Mouse (Mus musculus) heart, embryonic 12.5 days (tissue): ENCODE measurements around the gene Oas1c. TPM values are rescaled to one million over a fixed set of nuclear protein-coding genes. Genes with fewer than 3 reads are reported as not detected.

ENCODE experiments used
- ATAC-seq: fragments of 200-750 bp; cut with Nextera tagmentation; 2 replicates; pipeline ENCODE4 v1.8.0; 2017; ENCODE audit warnings: moderate TSS enrichment, moderate library complexity; ENCODE audit not compliant: insufficient number of reproducible peaks, low FRiP score
- H3K27ac ChIP-seq: fragments of 300-500 bp; sonication (generic); 2 replicates; pipeline ENCODE4 v1.5.1; 2016; ENCODE audit warnings: mild to moderate bottlenecking, moderate library complexity; ENCODE audit not compliant: poor library complexity, severe bottlenecking
- H3K27me3 ChIP-seq: fragments of 300-500 bp; sonication (generic); replicated peaks from 2 replicates; pipeline ENCODE4 v1.6.1; 2016; ENCODE audit warnings: mild to moderate bottlenecking, moderate library complexity
- H3K36me3 ChIP-seq: fragments of 300-500 bp; sonication (generic); 2 replicates; pipeline ENCODE4 v1.6.1; 2016; ENCODE audit warnings: mild to moderate bottlenecking, moderate library complexity
- H3K4me1 ChIP-seq: fragments of 300-500 bp; sonication (generic); replicated peaks from 2 replicates; pipeline ENCODE4 v1.6.1; 2016; ENCODE audit warnings: mild to moderate bottlenecking
- H3K4me2 ChIP-seq: fragments of 300-500 bp; sonication (generic); 2 replicates; pipeline ENCODE4 v1.6.1; 2016; ENCODE audit warnings: mild to moderate bottlenecking, moderate library complexity
- H3K4me3 ChIP-seq: fragments of 300-500 bp; sonication (generic); 2 replicates; pipeline ENCODE4 v1.5.1; 2016; ENCODE audit warnings: mild to moderate bottlenecking
- H3K9ac ChIP-seq: fragments of 300-500 bp; sonication (generic); 2 replicates; pipeline ENCODE4 v1.6.1; 2016; ENCODE audit warnings: mild to moderate bottlenecking, moderate library complexity
- H3K9me3 ChIP-seq: fragments of 300-500 bp; sonication (generic); replicated peaks from 2 replicates; pipeline ENCODE4 v1.6.1; 2016; ENCODE audit warnings: mild to moderate bottlenecking, moderate library complexity
- WGBS: fragments of 180-500 bp; shearing (Covaris S2); methylation state at CpG from one replicate; pipeline ENCODE4 v1.1.7; 2016; 5-methylcytosine and 5-hydroxymethylcytosine counted together
- polyA plus RNA-seq: library from polyadenylated mRNA; unstranded; fragments of >200 nt; fragmentation: Nextera tagmentation; extraction: Ambion mirVana; gene quantifications from 2 replicates; pipeline ENCODE4 v1.2.1, GENCODE M21; 2016

Gene Oas1c
- polyA plus RNA-seq, 1 experiment from 2014 or later: 0.19 TPM

DNA sequence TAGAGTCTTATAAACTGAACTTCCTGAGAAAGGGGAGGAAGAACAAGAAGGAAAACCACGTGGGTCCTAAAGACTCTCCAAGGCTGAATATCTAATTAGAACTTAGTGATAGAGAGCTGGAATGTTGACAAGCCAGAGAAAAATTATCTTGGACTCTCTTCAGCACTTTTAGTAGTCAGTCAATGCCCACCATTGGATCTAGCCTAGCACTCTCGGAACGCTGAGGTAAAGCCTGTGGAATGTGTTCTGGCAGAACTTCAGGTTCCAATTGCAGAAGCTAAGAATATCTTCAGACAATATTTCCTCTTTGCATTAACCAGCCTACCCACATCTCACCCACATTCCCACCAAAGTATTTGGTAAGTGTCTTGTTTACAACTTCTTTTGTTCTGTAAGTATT, 32.4 kb downstream of the Oas1c start:
- Histone ChIP-seq H3K27me3 (0 out of 2 replicates have a peak, but pooled peaks cover 3% of the 10 kb centered on the region), H3K9me3 (0 out of 2 replicates have a peak, but pooled peaks cover 4% of the 10 kb centered on the region), H3K4me3 (no peak overlapping the region), H3K4me1 (peaks cover 37% of the 10 kb centered on the region), H3K9ac (no peak overlapping the region), H3K4me2 (no peak overlapping the region), H3K27ac (no peak overlapping the region), H3K36me3 (no peaks in the 10 kb centered on the region)
- no peak for ATAC-seq
- WGBS: 14% methylated on average over 3 of the region's 3 CpGs

DNA sequence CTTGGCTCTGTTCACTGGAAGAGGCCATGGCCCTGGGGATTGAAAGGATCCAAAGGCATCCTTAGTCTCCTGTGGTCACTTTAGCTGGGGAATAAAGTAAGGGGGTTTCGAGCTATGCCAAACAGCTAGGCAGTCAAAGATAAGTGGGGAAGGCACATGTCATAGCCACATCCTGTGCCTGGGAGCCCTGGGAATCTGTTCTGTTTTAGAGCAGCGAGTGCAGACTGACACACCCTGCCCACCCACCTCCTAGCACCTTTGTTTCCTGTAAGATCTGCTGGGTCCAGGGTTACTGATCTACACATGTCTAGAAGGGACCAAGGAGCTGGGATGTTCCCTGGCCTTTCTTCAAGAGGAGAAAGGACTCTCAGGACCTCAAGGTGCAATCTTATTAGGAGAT, 33.4 kb downstream of the Oas1c start:
- no peak overlapping the region for H3K4me3 ChIP-seq
- no peak overlapping the region for H3K9ac ChIP-seq
- H3K36me3 ChIP-seq: no peaks in the 10 kb centered on the region
- H3K27ac ChIP-seq: no peak overlapping the region
- peaks cover 43% of the 10 kb centered on the region for H3K4me1 ChIP-seq
- 39% methylated on average over 2 of the region's 2 CpGs for WGBS
- no peak overlapping the region for H3K4me2 ChIP-seq
- 0 out of 2 replicates have a peak, but pooled peaks cover 4% of the 10 kb centered on the region for H3K9me3 ChIP-seq
- 0 out of 2 replicates have a peak, but pooled peaks cover 3% of the 10 kb centered on the region for H3K27me3 ChIP-seq
- ATAC-seq: no peak

DNA sequence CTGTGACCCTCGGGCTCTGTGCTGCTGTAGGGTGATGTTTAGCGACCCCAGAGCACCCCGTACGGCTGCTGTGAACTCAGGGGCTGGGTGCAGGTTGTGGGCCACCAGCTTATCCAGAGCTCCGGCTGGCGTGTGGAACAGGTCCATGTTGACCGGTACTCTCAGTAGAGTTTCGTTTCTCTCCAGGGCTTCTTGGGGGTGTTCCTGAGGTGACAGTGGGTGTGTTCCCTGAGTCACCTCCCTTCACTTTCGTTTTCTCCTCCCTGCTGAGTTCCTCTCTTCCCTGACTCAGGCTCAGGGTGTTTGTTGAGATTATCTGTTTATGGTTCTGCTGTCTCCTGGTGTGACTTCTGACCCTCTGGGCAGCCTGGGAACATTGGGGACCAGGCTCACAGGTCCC, 34.8 kb downstream of the Oas1c start, which contains the start of gene Oas3:
Gene Oas3 (minus strand): TSS at position 184 of the 400 bp plus-strand sequence.
- WGBS: 78% methylated on average over 9 of the region's 9 CpGs

DNA sequence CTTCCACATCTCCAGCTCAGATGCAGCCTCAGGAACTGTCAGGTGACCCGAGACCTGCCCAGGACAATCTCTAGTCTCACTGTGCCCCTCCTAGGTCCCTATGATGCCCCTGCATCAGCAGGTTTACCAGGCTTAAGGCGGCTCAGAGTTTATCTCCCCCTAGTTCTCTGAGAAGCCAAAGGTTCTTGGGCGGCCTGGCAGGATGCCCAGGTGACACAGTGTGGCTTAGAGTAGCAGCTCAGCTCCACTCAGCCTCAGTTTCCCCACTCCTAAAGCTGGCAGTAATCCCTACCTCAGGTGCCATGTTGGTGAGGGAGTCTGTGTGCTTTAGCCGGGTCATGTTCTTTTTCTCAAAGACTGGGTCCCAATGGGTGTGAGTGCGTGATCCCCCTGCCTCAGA, 35.5 kb downstream of the Oas1c start:
- H3K9me3 ChIP-seq: no peaks in the 10 kb centered on the region
- H3K9ac ChIP-seq: no peak overlapping the region
- H3K4me3 ChIP-seq: no peak overlapping the region
- H3K27me3 ChIP-seq: no peaks in the 10 kb centered on the region
- H3K4me1 ChIP-seq: peaks cover 43% of the 10 kb centered on the region
- H3K4me2 ChIP-seq: no peak overlapping the region
- 75% methylated on average over 5 of the region's 5 CpGs for WGBS
- no peak overlapping the region for H3K27ac ChIP-seq
- no peaks in the 10 kb centered on the region for H3K36me3 ChIP-seq
- ATAC-seq: no peak

More for the DNA sequence above, 34.8 kb downstream of the Oas1c start, which contains the start of gene Oas3:
- H3K27ac ChIP-seq: no peak within 1 kb of the TSS
- H3K9ac ChIP-seq: no peak within 1 kb of the TSS
- ATAC-seq: no peak
- no peak within 1 kb of the TSS for H3K4me2 ChIP-seq
- H3K4me3 ChIP-seq: no peak within 1 kb of the TSS
- no peaks in the 10 kb centered on the region for H3K36me3 ChIP-seq
- H3K9me3 ChIP-seq: no peaks in the 10 kb centered on the region
- H3K4me1 ChIP-seq: peaks cover 43% of the 10 kb centered on the region
- no peaks in the 10 kb centered on the region for H3K27me3 ChIP-seq

DNA sequence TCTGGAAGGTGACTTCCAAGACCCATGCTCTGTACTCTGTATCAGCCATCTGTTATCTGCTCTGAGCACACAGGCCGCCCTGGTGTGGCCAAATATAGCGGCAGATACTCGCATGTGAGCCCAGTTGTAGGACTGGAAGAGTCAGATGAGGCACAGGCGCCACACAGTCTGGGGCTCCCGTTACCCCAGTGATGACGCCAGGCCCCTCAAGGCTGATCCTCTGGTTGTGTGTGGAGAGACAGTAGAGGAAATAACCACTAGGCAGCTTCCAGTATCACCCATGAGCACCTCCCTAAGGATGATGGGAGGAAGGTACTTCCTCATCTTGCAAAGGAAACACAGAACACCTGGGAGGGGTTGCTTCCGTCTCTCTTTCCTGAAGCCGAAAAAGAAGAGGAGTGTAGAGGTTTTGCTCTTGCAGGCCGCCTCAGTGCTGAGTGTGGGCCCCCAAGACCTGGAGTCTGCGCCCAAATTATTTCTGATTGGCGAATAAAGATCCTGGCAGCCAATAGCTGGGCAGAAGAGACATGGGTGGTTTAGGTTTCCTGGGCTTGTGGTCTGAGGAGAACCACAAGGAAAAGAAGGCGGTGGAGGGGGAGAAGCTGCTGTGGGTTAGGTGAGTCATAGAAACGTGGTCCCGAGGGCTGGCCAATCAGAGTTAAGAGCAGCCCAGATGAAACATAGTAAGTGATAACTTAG, 36.9 kb downstream of the Oas1c start:
- Histone ChIP-seq H3K9ac (no peak overlapping the region), H3K27ac (no peak overlapping the region), H3K36me3 (no peaks in the 10 kb centered on the region)

DNA sequence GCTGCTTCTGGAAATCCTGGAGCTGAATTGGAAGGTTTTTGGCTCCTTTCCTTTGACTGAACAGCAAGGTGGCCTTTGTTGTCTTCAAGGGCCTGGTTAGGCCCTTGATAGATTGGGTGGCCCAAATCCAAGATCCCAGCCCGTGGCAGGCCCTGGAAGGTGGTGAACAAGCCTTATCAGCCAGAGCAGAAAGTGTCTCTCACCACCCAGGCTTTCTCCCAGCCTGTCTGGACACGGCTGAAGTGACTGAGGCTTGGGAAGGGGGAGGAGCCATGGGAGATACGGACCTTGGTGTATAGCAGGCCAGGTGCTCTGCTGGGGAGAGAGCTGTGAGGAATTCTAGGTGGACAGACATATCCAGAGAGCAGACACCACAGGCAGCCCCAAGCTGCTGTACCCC, 42.9 kb downstream of the Oas1c start:
- Histone ChIP-seq H3K4me1 (0 out of 2 replicates have a peak, but pooled peaks cover under 1% of the 10 kb centered on the region), H3K4me2 (no peak overlapping the region), H3K9ac (no peak overlapping the region), H3K27me3 (no peaks in the 10 kb centered on the region), H3K9me3 (no peaks in the 10 kb centered on the region; the same call in 1 of the 2 replicates), H3K36me3 (no peaks in the 10 kb centered on the region), H3K27ac (no peak overlapping the region), H3K4me3 (no peak overlapping the region)
- WGBS: 31% methylated on average over 3 of the region's 3 CpGs
- 0 out of 2 replicates have a peak, but pooled peaks have one; percentile 38 for ATAC-seq

More for the DNA sequence above, 36.9 kb downstream of the Oas1c start:
- 50% methylated on average over 14 of the region's 14 CpGs for WGBS
- H3K27me3 ChIP-seq: no peaks in the 10 kb centered on the region
- H3K4me3 ChIP-seq: no peak overlapping the region
- no peak overlapping the region for H3K4me2 ChIP-seq
- ATAC-seq: no peak
- H3K4me1 ChIP-seq: peaks cover 38% of the 10 kb centered on the region
- H3K9me3 ChIP-seq: no peaks in the 10 kb centered on the region

DNA sequence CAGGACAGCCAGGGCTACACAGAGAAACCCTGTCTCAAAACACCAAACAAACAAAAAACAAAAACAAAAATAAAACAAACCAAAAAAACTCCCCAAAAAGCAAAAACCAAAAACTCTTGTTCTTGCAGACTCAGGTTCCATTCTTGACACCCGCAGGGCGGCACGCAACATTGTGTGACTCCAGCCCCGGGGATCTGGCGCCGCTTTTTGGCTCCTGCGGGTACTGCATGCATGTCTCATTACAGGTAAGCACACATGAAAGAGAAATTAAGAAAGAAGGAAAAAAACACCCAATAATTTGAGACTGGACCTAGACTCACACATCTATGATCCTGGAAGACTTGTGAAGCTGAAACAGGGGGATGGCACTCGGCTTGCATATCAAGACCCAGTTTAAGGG, 47.3 kb downstream of the Oas1c start:
- Histone ChIP-seq H3K27ac (no peak overlapping the region), H3K9ac (no peak overlapping the region), H3K4me3 (no peak overlapping the region), H3K36me3 (no peaks in the 10 kb centered on the region), H3K9me3 (no peaks in the 10 kb centered on the region; the same call in 1 of the 2 replicates), H3K4me1 (peaks cover 8% of the 10 kb centered on the region), H3K4me2 (no peak overlapping the region), H3K27me3 (peaks cover 19% of the 10 kb centered on the region)
- WGBS: 57% methylated on average over 8 of the region's 8 CpGs
- ATAC-seq: no peak

DNA sequence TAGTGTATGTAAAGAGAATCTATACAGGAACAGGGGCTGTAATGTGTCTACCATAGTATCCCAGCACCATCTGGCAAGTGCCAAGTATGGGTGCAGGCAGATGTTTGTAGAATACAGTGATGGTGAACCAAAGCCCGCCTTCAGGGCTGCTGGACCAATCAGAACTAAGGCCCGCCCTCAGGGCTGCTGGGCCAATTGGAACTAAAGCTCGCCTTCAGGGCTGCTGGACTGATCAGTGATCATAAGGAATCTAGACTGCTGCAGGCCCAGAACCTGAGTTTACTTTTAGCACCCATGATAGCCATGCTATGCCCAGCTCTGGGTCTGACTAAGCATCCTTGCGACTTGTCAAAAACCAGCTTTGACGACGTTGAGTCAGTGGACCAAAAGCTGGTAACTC, 50.4 kb downstream of the Oas1c start:
- no peak overlapping the region for H3K9ac ChIP-seq
- ATAC-seq: no peak
- peaks cover 8% of the 10 kb centered on the region for H3K4me1 ChIP-seq
- peaks cover 9% of the 10 kb centered on the region; the same call in 1 of the 2 replicates for H3K9me3 ChIP-seq
- 15% methylated on average over 6 of the region's 6 CpGs for WGBS
- H3K27ac ChIP-seq: no peak overlapping the region
- peak overlapping the region; percentile 33; the same call in 1 of the 2 replicates for H3K4me2 ChIP-seq
- no peak overlapping the region for H3K4me3 ChIP-seq
- H3K36me3 ChIP-seq: no peaks in the 10 kb centered on the region
- H3K27me3 ChIP-seq: peaks cover 33% of the 10 kb centered on the region

DNA sequence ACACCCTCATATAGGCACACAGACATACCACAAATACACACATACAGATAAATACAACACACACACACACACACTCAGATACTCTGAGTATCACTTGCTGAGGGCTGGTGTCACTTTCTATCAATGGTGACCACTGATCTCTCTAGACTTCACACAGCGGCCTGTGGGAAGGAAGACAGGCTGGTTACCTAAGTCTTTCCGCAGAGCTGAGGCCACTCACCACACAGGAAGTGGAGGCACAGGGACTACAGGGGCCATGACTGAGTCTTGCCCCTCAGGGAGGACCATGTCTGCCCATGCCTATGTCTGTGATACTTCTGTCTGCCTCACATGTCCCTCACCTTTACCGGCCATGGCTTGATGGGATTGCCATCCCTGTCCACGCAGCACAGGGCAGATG, 58.1 kb downstream of the Oas1c start:
- H3K27ac ChIP-seq: no peak overlapping the region
- 76% methylated on average over 4 of the region's 4 CpGs for WGBS
- ATAC-seq: no peak

DNA sequence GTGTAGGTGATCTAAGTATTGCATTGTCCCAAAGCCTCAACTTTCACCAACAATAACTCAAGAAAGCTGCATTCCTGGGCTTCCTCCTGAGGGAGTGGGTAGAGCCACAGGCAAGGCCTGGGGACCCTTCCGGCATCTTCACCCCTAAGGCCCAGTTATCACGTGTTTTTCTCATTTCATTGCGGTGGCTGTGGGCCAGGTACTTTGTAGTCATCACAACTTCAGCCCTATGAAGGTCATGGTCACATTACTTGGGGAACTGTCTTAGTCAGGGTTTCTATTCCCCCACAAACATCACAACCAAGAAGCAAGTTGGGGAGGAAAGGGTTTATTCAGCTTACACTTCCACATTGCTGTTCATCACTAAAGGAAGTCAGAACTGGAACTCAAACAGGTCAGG, 59.5 kb downstream of the Oas1c start:
- WGBS: 67% methylated on average over 3 of the region's 3 CpGs
- H3K4me3 ChIP-seq: no peak overlapping the region
- H3K9ac ChIP-seq: no peak overlapping the region
- H3K27ac ChIP-seq: no peak overlapping the region
- ATAC-seq: no peak
- H3K27me3 ChIP-seq: peaks cover 12% of the 10 kb centered on the region
- no peak overlapping the region for H3K4me2 ChIP-seq
- H3K36me3 ChIP-seq: no peaks in the 10 kb centered on the region
- H3K4me1 ChIP-seq: no peaks in the 10 kb centered on the region
- peaks cover 1% of the 10 kb centered on the region; the same call in 1 of the 2 replicates for H3K9me3 ChIP-seq

More for the DNA sequence above, 58.1 kb downstream of the Oas1c start:
- no peaks in the 10 kb centered on the region for H3K4me1 ChIP-seq
- H3K27me3 ChIP-seq: peaks cover 22% of the 10 kb centered on the region
- H3K4me2 ChIP-seq: no peak overlapping the region
- no peaks in the 10 kb centered on the region for H3K36me3 ChIP-seq
- no peak overlapping the region for H3K9ac ChIP-seq
- no peak overlapping the region for H3K4me3 ChIP-seq
- peaks cover 9% of the 10 kb centered on the region; the same call in 1 of the 2 replicates for H3K9me3 ChIP-seq

DNA sequence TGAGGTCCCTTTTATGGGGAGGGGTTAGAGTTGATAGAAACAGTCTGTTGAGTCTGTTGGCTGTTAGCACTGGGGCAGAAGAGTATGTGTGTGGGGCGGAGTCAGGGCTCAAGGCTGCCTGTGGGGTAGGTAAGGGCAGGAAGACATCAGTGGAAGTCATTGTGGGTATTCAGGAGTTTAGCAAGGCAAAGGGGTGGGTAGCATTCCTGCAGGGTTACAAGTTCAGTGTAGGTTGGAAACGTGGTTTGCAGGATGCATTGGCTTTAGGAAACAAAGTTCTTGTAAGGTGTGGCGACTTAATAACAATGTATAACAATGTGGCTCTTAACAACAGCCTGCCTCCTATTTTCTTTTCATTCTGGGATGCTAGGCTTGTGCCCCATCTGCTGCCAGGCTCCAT, 61.1 kb downstream of the Oas1c start:
- 73% methylated on average over 3 of the region's 3 CpGs for WGBS
- H3K27me3 ChIP-seq: peaks cover 13% of the 10 kb centered on the region
- H3K4me2 ChIP-seq: no peak overlapping the region
- H3K9me3 ChIP-seq: no peaks in the 10 kb centered on the region; the same call in 1 of the 2 replicates
- no peak overlapping the region for H3K4me3 ChIP-seq
- H3K9ac ChIP-seq: no peak overlapping the region
- H3K4me1 ChIP-seq: no peaks in the 10 kb centered on the region
- H3K36me3 ChIP-seq: no peaks in the 10 kb centered on the region
- no peak for ATAC-seq
- H3K27ac ChIP-seq: no peak overlapping the region
